Mouse (Mus musculus) CD4-positive, CD25-positive, alpha-beta regulatory T cell, adult 4 months (primary cell): Measurements from ENCODE around the gene Mcu. TPM values are rescaled to one million over a fixed set of nuclear protein-coding genes. Genes with fewer than 3 reads are reported as not detected.

Experiments
- ATAC-seq: one replicate; pipeline ENCODE4 v1.8.0; 2017
- polyA plus RNA-seq, 2 experiments: library from polyadenylated mRNA; unstranded; fragments of 100-300 nt; shearing (Covaris generic); gene quantifications; one replicate each; pipeline ENCODE4 v1.2.1; 2017

Gene Mcu
- polyA plus RNA-seq, 2 experiments from 2014 or later, result 21.6 to 23.7 TPM

- no peak for ATAC-seq
These were observed 3.2 kb downstream of the Mcu start for GRCm38 (mm10) chr10:59613276-59613675.

DNA sequence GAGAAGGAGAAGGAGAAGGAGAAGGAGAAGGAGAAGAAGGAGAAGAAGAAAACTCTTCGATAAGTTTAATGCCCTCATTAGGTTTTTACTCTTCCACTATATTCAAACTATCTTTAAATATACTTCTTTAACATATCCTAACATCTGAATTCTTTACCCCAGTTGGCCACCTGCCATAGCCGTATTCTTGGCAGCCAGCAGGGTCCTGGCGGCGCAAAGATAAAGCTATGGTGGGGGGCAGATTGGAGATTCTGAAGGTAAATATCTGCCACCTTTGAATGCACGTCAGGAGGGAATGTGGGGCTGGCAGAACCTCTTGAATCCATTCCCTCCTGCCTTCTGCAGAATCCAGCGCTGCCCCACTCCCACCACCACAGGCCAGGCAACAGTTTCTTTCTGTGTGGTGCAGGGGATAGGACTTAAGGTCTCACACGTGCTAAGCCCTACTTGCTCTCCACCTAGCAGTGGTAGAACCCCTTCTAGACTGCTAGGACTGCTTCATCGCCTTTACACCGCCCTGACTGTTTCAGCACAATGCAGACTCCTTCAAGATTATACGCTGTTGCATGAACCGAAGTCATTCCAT lies 11.5 kb downstream of the Mcu start:
- ATAC-seq, result no peak

DNA sequence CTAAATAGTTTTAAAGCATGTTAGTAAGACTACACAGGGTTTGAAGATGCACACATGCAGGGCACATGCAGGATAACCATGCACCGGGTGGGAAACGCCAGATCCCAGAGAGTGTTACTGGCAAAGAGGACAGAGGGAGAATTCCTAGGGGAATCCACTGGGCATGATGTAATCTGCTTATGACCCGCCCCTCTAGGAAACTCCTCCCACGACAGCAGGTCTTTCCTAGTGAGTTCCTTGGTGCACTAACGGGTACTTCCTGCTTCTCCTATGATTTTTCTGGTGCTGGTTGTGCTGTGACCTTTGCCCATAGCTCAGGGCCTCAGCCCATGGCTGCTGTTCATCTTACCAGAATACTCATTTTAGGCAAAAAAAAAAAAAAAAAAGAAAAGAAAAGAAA lies 12.6 kb downstream of the Mcu start:
- ATAC-seq, result no peak

GRCm38 (mm10) chr10:59602891-59603290 lies 13.6 kb downstream of the Mcu start:
- ATAC-seq, result no peak

- no peak for ATAC-seq
These were observed 14.4 kb downstream of the Mcu start for GRCm38 (mm10) chr10:59602043-59602442.

- no peak for ATAC-seq
These were observed 16.0 kb downstream of the Mcu start for GRCm38 (mm10) chr10:59600516-59600915.

DNA sequence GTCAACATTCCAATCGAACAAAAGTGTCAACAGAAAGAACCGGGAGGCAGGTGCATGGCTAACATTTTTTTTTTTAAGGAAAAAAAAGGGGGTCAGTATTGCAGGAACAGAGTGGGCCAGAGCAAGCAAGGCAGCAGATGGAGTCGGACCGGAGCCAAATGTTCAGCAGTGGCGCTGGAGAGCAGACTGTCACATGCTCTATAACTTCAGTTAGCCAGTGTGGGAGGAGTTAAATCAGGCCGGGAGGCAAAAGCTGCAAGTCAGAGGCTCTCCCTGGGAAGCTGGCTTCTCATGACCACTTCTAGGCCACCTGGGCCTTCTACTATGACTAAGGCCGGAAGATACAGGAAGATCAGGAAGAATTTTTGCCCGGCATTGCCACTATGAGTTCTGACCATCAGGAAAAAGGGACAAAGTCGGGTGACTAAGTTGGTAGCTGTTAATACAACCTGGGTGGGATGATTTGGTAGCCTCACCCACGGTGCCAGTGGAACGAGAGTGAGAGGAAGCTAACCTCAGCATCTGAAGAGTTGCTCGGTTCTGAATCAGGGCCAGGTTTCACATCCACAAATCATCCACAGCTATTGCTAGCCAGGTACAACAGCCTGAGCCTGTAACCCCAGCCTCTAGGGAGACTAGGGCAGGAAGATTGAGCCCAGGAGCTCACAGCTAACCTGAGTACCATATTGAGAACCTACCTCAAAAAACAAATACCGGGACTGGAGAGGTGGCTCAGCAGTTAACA lies 22.5 kb downstream of the Mcu start:
- no peak for ATAC-seq

- ATAC-seq, result no peak
These were observed 25.9 kb downstream of the Mcu start for GRCm38 (mm10) chr10:59590606-59591005.

GRCm38 (mm10) chr10:59589856-59590255 lies 26.6 kb downstream of the Mcu start:
- ATAC-seq, result peak; percentile 31

DNA sequence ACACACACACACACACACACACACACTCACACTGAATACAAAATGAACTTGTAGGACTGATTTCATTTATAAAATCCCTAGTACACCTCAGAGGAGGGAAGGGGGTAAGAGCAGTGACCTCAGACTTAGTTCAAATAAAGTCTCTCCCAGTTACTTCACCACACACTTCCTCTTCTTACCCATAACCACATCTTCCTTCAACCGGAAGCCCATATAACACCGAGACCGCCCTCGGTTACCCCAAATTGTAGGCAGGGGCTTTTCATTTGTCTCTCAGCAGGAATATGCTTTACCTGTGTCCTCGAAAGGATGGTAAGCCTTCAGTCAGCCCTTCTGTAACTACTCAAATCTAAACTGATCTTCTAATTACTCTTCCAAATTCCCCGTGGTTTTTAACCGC lies 27.1 kb downstream of the Mcu start:
- peak; percentile 98 for ATAC-seq

DNA sequence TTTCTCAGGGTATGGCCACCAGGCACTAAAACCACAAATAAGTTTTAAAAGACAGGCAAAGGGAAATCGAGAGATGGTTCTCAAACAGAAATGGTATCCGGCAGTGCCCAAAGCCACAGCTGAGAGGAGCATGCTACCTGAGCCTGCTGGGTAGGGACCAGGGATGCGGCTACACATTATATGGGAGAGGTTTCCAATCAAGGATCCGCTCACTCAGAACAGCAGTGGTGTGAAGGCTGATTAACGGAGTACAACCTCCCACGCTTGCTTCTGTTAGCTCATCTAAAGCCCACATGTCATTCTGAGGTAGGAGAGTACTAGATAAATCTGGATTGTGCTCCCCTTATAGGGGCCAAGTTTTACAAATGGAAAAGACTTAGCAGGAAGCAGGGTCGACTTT lies 28.4 kb downstream of the Mcu start:
- ATAC-seq, result no peak

GRCm38 (mm10) chr10:59586821-59587220 lies 29.7 kb downstream of the Mcu start:
- ATAC-seq, result no peak

GRCm38 (mm10) chr10:59585621-59586020 lies 30.9 kb downstream of the Mcu start:
- ATAC-seq, result no peak

- no peak for ATAC-seq
These were observed 34.5 kb downstream of the Mcu start for GRCm38 (mm10) chr10:59581826-59582543.

DNA sequence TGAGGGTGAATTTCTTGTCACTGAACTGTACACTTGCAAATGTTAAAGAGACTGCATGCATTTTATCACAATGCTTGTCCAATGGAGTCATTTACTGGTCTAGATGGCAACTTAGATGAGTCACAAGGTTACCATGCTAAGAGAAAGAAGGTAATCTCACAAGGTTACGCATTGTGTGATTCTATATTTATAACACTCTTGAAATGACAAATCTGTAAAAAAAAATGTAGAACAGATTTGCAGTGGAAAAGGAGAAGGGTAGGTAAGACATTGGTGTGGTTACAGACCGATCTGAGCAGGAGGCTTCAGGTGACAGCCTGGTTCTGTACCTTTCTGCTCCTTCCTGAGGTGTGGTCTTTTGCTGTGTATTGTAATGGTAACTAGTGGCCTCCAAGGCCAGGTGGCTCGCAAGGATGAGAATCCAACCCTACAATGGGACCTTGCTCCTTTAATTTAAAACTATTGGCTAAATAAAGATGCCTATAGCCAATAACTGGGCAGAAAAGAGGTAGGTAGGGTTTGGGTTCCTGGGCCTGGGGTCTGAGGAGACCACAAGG lies 35.8 kb downstream of the Mcu start:
- ATAC-seq, result no peak

GRCm38 (mm10) chr10:59579645-59580044 lies 36.8 kb downstream of the Mcu start:
- no peak for ATAC-seq

- peak; percentile 73 for ATAC-seq
These were observed 38.4 kb downstream of the Mcu start for GRCm38 (mm10) chr10:59577871-59578801.

DNA sequence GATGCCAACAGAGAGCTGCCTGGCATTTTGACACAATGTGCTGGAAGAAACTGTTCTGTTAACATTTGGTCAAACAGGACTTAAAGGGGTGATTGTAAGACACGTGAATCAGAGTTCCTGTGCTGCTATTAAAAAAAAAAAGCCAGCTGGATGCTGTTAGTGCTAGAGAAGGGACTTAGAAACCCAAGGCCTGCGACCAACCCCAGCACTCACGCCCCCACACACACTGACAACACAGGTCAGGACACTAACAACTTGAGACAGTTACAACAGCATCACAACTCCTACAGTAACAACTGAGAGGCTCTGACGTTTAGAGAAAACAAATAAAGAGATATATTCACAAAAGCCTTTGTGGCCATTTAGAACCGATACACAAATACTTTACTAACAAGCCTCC lies 40.2 kb downstream of the Mcu start:
- no peak for ATAC-seq

GRCm38 (mm10) chr10:59571964-59572363 lies 44.5 kb downstream of the Mcu start:
- no peak for ATAC-seq

GRCm38 (mm10) chr10:59571273-59571672 lies 45.2 kb downstream of the Mcu start:
- ATAC-seq, result no peak

DNA sequence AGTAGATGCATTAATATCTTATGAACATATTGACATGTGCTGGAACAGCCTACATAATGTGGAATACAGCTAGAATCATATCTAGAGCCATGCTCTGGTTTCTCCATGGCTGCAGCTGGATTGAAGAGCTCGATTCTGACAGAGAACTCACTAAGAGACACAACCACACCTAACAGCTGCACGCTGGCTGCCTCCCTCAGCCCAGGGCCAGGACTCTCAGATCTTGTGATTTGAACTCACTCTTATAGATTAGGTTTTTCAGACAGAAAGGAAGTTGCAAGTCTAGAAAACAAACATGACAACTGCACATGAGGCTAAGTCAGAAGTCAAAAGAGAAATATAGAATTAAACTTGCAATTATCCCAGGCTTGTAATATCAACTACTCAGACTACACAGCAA lies 45.7 kb downstream of the Mcu start:
- ATAC-seq, result peak; percentile 53

DNA sequence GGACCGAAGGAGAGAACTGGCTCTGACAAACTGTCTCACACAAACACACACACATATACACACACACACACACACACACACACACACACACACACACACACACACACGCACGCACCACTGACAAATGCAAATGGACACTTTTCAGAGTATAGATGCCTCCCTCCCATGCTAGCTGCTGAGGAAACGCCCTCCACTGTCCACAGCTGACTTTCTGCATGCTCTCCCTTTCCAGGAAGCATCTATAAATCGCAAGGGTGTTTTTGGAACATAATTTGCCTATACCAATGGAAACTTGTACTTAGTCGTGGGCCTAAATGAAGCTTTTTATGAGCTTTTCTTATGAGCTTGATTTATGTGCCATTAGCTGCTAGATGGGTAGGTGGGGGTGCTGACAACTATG lies 46.1 kb downstream of the Mcu start:
- peak; percentile 67 for ATAC-seq
